Mouse (Mus musculus): Measurements from ENCODE around the gene C1ql1. TPM values are rescaled to one million over a fixed set of nuclear protein-coding genes. Genes with fewer than 3 reads are reported as not detected.

The C1ql1 gene
- polyA plus RNA-seq, 1 experiment from 2014 or later, result 3.9 TPM

- Histone ChIP-seq H3K9ac (ENCODE audit: low read length) (peak overlapping the region; percentile 57), H3K4me1 (replicated peaks; ENCODE audit: control insufficient read depth, insufficient read depth, low read length) (peaks cover 11% of the 10 kb centered on the region; the same call in 1 of the 2 replicates), H3K4me3 (ENCODE audit: low read depth, low read length) (no peak overlapping the region), H3K27ac (ENCODE audit: low read depth, low read length) (peak overlapping the region; percentile 84), H3K36me3 (ENCODE audit: control insufficient read depth, insufficient read depth, low read length) (no peaks in the 10 kb centered on the region), H3K9me3 (ENCODE audit: control insufficient read depth, low read length) (no peaks in the 10 kb centered on the region), H3K27me3 (ENCODE audit: control insufficient read depth, insufficient read depth, low read length) (no peaks in the 10 kb centered on the region), H3K4me2 (ENCODE audit: low read depth, low read length, severe bottlenecking) (peak overlapping the region; percentile 44)
- DNase-seq (ENCODE audit: low spot score) (no peak), ATAC-seq (replicated peaks; ENCODE audit: low FRiP score) (peak; percentile 48; the same call in 1 of the 2 replicates)
- WGBS, result 13% methylated on average over 24 of the region's 24 CpGs
Measured at GRCm38 (mm10) chr11:102963855-102964546, 17.5 kb upstream of the C1ql1 start.

GRCm38 (mm10) chr11:102963246-102963854, 16.9 kb upstream of the C1ql1 start:
- Histone ChIP-seq H3K27ac (ENCODE audit: low read depth, low read length) (peak overlapping the region; percentile 84), H3K27me3 (ENCODE audit: control insufficient read depth, insufficient read depth, low read length) (no peaks in the 10 kb centered on the region), H3K4me3 (ENCODE audit: low read depth, low read length) (peak overlapping the region; percentile 13; the same call in 1 of the 2 replicates), H3K36me3 (ENCODE audit: control insufficient read depth, insufficient read depth, low read length) (no peaks in the 10 kb centered on the region), H3K4me1 (replicated peaks; ENCODE audit: control insufficient read depth, insufficient read depth, low read length) (peaks cover 11% of the 10 kb centered on the region; the same call in 1 of the 2 replicates), H3K9me3 (ENCODE audit: control insufficient read depth, low read length) (no peaks in the 10 kb centered on the region), H3K9ac (ENCODE audit: low read length) (peak overlapping the region; percentile 57), H3K4me2 (ENCODE audit: low read depth, low read length, severe bottlenecking) (peak overlapping the region; percentile 44)
- WGBS, result 4% methylated on average over 16 of the region's 16 CpGs
- peak; percentile 71 for DNase-seq (ENCODE audit: low spot score)
- peak; percentile 81 for ATAC-seq (replicated peaks; ENCODE audit: low FRiP score)

DNA sequence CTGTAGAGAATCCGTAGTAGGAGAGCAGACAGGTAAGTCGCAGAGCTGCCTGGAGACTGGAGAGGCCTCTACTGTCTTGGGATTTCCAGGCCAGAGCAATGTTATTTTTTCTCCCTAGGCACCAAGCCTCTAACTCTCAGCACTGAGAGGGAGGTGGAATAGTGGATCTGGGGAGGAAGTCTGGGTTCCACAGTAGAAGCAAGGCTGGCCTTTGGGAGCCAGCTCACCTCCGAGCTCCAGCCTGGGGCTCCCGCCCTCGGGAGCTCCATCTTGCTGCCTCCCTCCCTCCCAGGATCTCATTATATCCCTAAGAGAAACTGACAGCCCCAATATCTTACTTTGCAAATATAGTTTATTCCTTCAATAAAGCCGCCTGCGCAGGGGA, 16.4 kb upstream of the C1ql1 start:
- H3K9ac ChIP-seq (ENCODE audit: low read length), result no peak overlapping the region
- H3K27me3 ChIP-seq (ENCODE audit: control insufficient read depth, insufficient read depth, low read length), result no peaks in the 10 kb centered on the region
- 16% methylated on average over 7 of the region's 7 CpGs for WGBS
- H3K4me2 ChIP-seq (ENCODE audit: low read depth, low read length, severe bottlenecking), result peak overlapping the region; percentile 44
- H3K9me3 ChIP-seq (ENCODE audit: control insufficient read depth, low read length), result no peaks in the 10 kb centered on the region
- H3K4me3 ChIP-seq (ENCODE audit: low read depth, low read length), result no peak overlapping the region
- ATAC-seq (replicated peaks; ENCODE audit: low FRiP score) (peak; percentile 13; the same call in 1 of the 2 replicates), DNase-seq (ENCODE audit: low spot score) (no peak)
- peak overlapping the region; percentile 84 for H3K27ac ChIP-seq (ENCODE audit: low read depth, low read length)
- H3K36me3 ChIP-seq (ENCODE audit: control insufficient read depth, insufficient read depth, low read length), result no peaks in the 10 kb centered on the region
- peaks cover 11% of the 10 kb centered on the region; the same call in 1 of the 2 replicates for H3K4me1 ChIP-seq (replicated peaks; ENCODE audit: control insufficient read depth, insufficient read depth, low read length)

- Histone ChIP-seq H3K4me3 (ENCODE audit: low read depth, low read length) (no peak overlapping the region), H3K9ac (ENCODE audit: low read length) (no peak overlapping the region), H3K27me3 (ENCODE audit: control insufficient read depth, insufficient read depth, low read length) (no peaks in the 10 kb centered on the region), H3K9me3 (ENCODE audit: control insufficient read depth, low read length) (no peaks in the 10 kb centered on the region), H3K36me3 (ENCODE audit: control insufficient read depth, insufficient read depth, low read length) (no peaks in the 10 kb centered on the region), H3K4me2 (ENCODE audit: low read depth, low read length, severe bottlenecking) (no peak overlapping the region), H3K4me1 (replicated peaks; ENCODE audit: control insufficient read depth, insufficient read depth, low read length) (peaks cover 11% of the 10 kb centered on the region; the same call in 1 of the 2 replicates), H3K27ac (ENCODE audit: low read depth, low read length) (no peak overlapping the region)
- no peak for DNase-seq (ENCODE audit: low spot score)
- ATAC-seq (replicated peaks; ENCODE audit: low FRiP score), result no peak
- 92% methylated on average over 4 of the region's 4 CpGs for WGBS
Measured at GRCm38 (mm10) chr11:102961082-102961481, 14.6 kb upstream of the C1ql1 start.

- H3K4me2 ChIP-seq (ENCODE audit: low read depth, low read length, severe bottlenecking), result no peak overlapping the region
- DNase-seq (ENCODE audit: low spot score) (no peak), ATAC-seq (replicated peaks; ENCODE audit: low FRiP score) (no peak)
- peaks cover 9% of the 10 kb centered on the region; the same call in 1 of the 2 replicates for H3K4me1 ChIP-seq (replicated peaks; ENCODE audit: control insufficient read depth, insufficient read depth, low read length)
- H3K36me3 ChIP-seq (ENCODE audit: control insufficient read depth, insufficient read depth, low read length), result no peaks in the 10 kb centered on the region
- no peaks in the 10 kb centered on the region for H3K27me3 ChIP-seq (ENCODE audit: control insufficient read depth, insufficient read depth, low read length)
- 83% methylated on average over 1 of the region's 1 CpGs for WGBS
- no peak overlapping the region for H3K27ac ChIP-seq (ENCODE audit: low read depth, low read length)
- no peaks in the 10 kb centered on the region for H3K9me3 ChIP-seq (ENCODE audit: control insufficient read depth, low read length)
- no peak overlapping the region for H3K9ac ChIP-seq (ENCODE audit: low read length)
- H3K4me3 ChIP-seq (ENCODE audit: low read depth, low read length), result no peak overlapping the region
Measured at GRCm38 (mm10) chr11:102958870-102959269, 12.4 kb upstream of the C1ql1 start.

- 94% methylated on average over 6 of the region's 6 CpGs for WGBS
- Histone ChIP-seq H3K27ac (ENCODE audit: low read depth, low read length) (no peak overlapping the region), H3K9ac (ENCODE audit: low read length) (no peak overlapping the region), H3K4me1 (replicated peaks; ENCODE audit: control insufficient read depth, insufficient read depth, low read length) (peaks cover 7% of the 10 kb centered on the region; the same call in 1 of the 2 replicates), H3K27me3 (ENCODE audit: control insufficient read depth, insufficient read depth, low read length) (no peaks in the 10 kb centered on the region), H3K36me3 (ENCODE audit: control insufficient read depth, insufficient read depth, low read length) (no peaks in the 10 kb centered on the region), H3K4me2 (ENCODE audit: low read depth, low read length, severe bottlenecking) (no peak overlapping the region), H3K9me3 (ENCODE audit: control insufficient read depth, low read length) (no peaks in the 10 kb centered on the region), H3K4me3 (ENCODE audit: low read depth, low read length) (no peak overlapping the region)
- no peak for ATAC-seq (replicated peaks; ENCODE audit: low FRiP score)
- DNase-seq (ENCODE audit: low spot score), result no peak
Measured at GRCm38 (mm10) chr11:102958431-102958830, 11.9 kb upstream of the C1ql1 start.

- Histone ChIP-seq H3K36me3 (ENCODE audit: control insufficient read depth, insufficient read depth, low read length) (no peaks in the 10 kb centered on the region), H3K4me2 (ENCODE audit: low read depth, low read length, severe bottlenecking) (no peak overlapping the region), H3K27me3 (ENCODE audit: control insufficient read depth, insufficient read depth, low read length) (no peaks in the 10 kb centered on the region), H3K4me1 (replicated peaks; ENCODE audit: control insufficient read depth, insufficient read depth, low read length) (peaks cover 3% of the 10 kb centered on the region), H3K9me3 (ENCODE audit: control insufficient read depth, low read length) (no peaks in the 10 kb centered on the region), H3K4me3 (ENCODE audit: low read depth, low read length) (no peak overlapping the region), H3K9ac (ENCODE audit: low read length) (no peak overlapping the region), H3K27ac (ENCODE audit: low read depth, low read length) (no peak overlapping the region)
- ATAC-seq (replicated peaks; ENCODE audit: low FRiP score) (no peak), DNase-seq (ENCODE audit: low spot score) (no peak)
- WGBS, result 86% methylated on average over 8 of the region's 8 CpGs
Measured at GRCm38 (mm10) chr11:102957692-102958091, 11.2 kb upstream of the C1ql1 start.

DNA sequence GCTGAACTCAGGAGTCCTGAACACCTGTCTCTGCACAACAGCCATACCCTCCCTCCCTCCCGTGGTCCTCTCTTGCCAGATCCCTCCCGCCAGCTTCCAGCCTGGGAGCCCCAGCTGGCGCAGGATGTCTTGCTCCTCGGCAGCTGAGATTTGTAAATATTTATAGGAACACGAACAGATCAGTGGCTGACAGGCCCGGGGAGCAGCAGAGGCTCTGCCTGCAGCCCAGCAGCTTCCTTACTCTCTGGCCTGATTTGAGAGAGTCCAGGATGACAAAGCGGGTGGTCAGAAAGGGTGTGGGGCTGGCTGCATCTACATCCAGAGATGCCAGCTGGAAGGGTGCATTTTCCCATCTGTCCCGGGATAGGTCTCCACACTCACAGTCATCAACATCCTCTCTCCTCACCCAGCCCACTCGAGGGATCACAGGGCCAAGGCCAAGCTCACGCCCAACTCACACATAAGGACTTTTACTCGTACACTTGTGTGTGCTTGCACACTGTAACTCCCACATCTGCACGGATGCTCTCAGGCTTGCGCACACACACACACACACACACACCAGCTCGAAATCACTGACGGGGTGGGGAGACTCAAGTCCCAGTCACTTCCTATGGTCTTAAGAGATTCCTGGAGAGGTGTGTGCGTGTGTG, 10.6 kb upstream of the C1ql1 start:
- no peak overlapping the region for H3K4me3 ChIP-seq (ENCODE audit: low read depth, low read length)
- DNase-seq (ENCODE audit: low spot score) (no peak), ATAC-seq (replicated peaks; ENCODE audit: low FRiP score) (no peak)
- 66% methylated on average over 16 of the region's 16 CpGs for WGBS
- no peak overlapping the region for H3K4me2 ChIP-seq (ENCODE audit: low read depth, low read length, severe bottlenecking)
- no peaks in the 10 kb centered on the region for H3K9me3 ChIP-seq (ENCODE audit: control insufficient read depth, low read length)
- no peaks in the 10 kb centered on the region for H3K36me3 ChIP-seq (ENCODE audit: control insufficient read depth, insufficient read depth, low read length)
- no peak overlapping the region for H3K9ac ChIP-seq (ENCODE audit: low read length)
- H3K4me1 ChIP-seq (replicated peaks; ENCODE audit: control insufficient read depth, insufficient read depth, low read length), result peaks cover 3% of the 10 kb centered on the region
- H3K27me3 ChIP-seq (ENCODE audit: control insufficient read depth, insufficient read depth, low read length), result no peaks in the 10 kb centered on the region
- H3K27ac ChIP-seq (ENCODE audit: low read depth, low read length), result no peak overlapping the region
